Mouse (Mus musculus) hindbrain, embryonic 16.5 days (tissue): ENCODE results near the gene Myh7b. TPM values are rescaled to one million over a fixed set of nuclear protein-coding genes. Genes with fewer than 3 reads are reported as not detected.

Experiments
- ATAC-seq: fragments of 200-750 bp; cut with Nextera tagmentation; 2 replicates; pipeline ENCODE4 v1.8.0; 2017; ENCODE audit warnings: moderate TSS enrichment, moderate library complexity
- H3K27ac ChIP-seq: fragments of 300-500 bp; sonication (generic); 2 replicates; pipeline ENCODE4 v1.5.1; 2014; ENCODE audit warnings: low read depth, mild to moderate bottlenecking, control low read depth, low read length, moderate library complexity
- H3K27me3 ChIP-seq: fragments of 300-500 bp; sonication (generic); replicated peaks from 2 replicates; pipeline ENCODE4 v1.6.1; 2014; ENCODE audit warnings: low read length; ENCODE audit not compliant: control insufficient read depth, insufficient read depth
- H3K36me3 ChIP-seq: fragments of 300-500 bp; sonication (generic); 2 replicates; pipeline ENCODE4 v1.6.1; 2014; ENCODE audit warnings: mild to moderate bottlenecking, low read length, moderate library complexity, mixed read lengths; ENCODE audit not compliant: control insufficient read depth, insufficient read depth
- H3K4me1 ChIP-seq: fragments of 300-500 bp; sonication (generic); 2 replicates; pipeline ENCODE4 v1.6.1; 2014; ENCODE audit warnings: low read depth, low read length; ENCODE audit not compliant: control insufficient read depth, insufficient read depth
- H3K4me2 ChIP-seq: fragments of 300-500 bp; sonication (generic); 2 replicates; pipeline ENCODE4 v1.6.1; 2014; ENCODE audit warnings: mild to moderate bottlenecking, low read length, control low read depth, moderate library complexity
- H3K4me3 ChIP-seq: fragments of 300-500 bp; sonication (generic); 2 replicates; pipeline ENCODE4 v1.5.1; 2014; ENCODE audit warnings: mild to moderate bottlenecking, low read length, control low read depth, moderate library complexity
- H3K9ac ChIP-seq: fragments of 300-500 bp; sonication (generic); 2 replicates; pipeline ENCODE4 v1.6.1; 2014; ENCODE audit warnings: low read depth, mild to moderate bottlenecking, control low read depth, low read length, moderate library complexity
- H3K9me3 ChIP-seq: fragments of 300-500 bp; sonication (generic); 2 replicates; pipeline ENCODE4 v1.6.1; 2014; ENCODE audit warnings: mild to moderate bottlenecking, low read length, moderate library complexity; ENCODE audit not compliant: control insufficient read depth
- WGBS: fragments of 180-500 bp; shearing (Covaris S2); extraction: QIAGEN DNeasy Blood & Tissue Kit; methylation state at CpG from one replicate; pipeline ENCODE4 v1.1.7; 2014; 5-methylcytosine and 5-hydroxymethylcytosine counted together
- polyA plus RNA-seq: library from polyadenylated mRNA; unstranded; fragments of >200 nt; fragmentation: Nextera tagmentation; extraction: Ambion mirVana; gene quantifications from 2 replicates; pipeline ENCODE4 v1.2.1, GENCODE M21; 2015

Myh7b gene
- polyA plus RNA-seq, 1 experiment from 2014 or later = 1.7 TPM

- Histone ChIP-seq H3K27me3 (no peaks in the 10 kb centered on the region), H3K4me1 (no peaks in the 10 kb centered on the region), H3K4me2 (no peak overlapping the region), H3K27ac (no peak overlapping the region), H3K9ac (no peak overlapping the region), H3K4me3 (no peak overlapping the region), H3K36me3 (peaks cover 38% of the 10 kb centered on the region), H3K9me3 (no peaks in the 10 kb centered on the region)
- WGBS = 86% methylated on average over 6 of the region's 6 CpGs
- ATAC-seq = no peak
Observed at GRCm38 (mm10) chr2:155663910-155664460, 53.0 kb downstream of the Myh7b start.

- WGBS = 98% methylated on average over 8 of the region's 8 CpGs
- ATAC-seq = no peak
- Histone ChIP-seq H3K9me3 (no peaks in the 10 kb centered on the region), H3K4me3 (no peak overlapping the region), H3K27me3 (no peaks in the 10 kb centered on the region), H3K27ac (no peak overlapping the region), H3K36me3 (peaks cover 35% of the 10 kb centered on the region), H3K9ac (no peak overlapping the region), H3K4me1 (no peaks in the 10 kb centered on the region; the same call in 1 of the 2 replicates), H3K4me2 (no peak overlapping the region)
Observed at GRCm38 (mm10) chr2:155667881-155668280, 56.9 kb downstream of the Myh7b start.

GRCm38 (mm10) chr2:155668461-155668860, 57.4 kb downstream of the Myh7b start:
- Histone ChIP-seq H3K9me3 (no peaks in the 10 kb centered on the region), H3K4me3 (no peak overlapping the region), H3K4me2 (no peak overlapping the region), H3K27me3 (no peaks in the 10 kb centered on the region), H3K4me1 (no peaks in the 10 kb centered on the region; the same call in 1 of the 2 replicates), H3K36me3 (peaks cover 34% of the 10 kb centered on the region), H3K9ac (no peak overlapping the region), H3K27ac (no peak overlapping the region)
- 87% methylated on average over 4 of the region's 4 CpGs for WGBS
- ATAC-seq = no peak

GRCm38 (mm10) chr2:155671236-155671635, 60.2 kb downstream of the Myh7b start:
- Histone ChIP-seq H3K36me3 (peaks cover 13% of the 10 kb centered on the region), H3K4me3 (no peak overlapping the region), H3K9me3 (no peaks in the 10 kb centered on the region), H3K4me2 (no peak overlapping the region), H3K4me1 (no peaks in the 10 kb centered on the region; the same call in 1 of the 2 replicates), H3K9ac (no peak overlapping the region), H3K27ac (no peak overlapping the region), H3K27me3 (no peaks in the 10 kb centered on the region)
- WGBS = 75% methylated on average over 4 of the region's 4 CpGs
- ATAC-seq = no peak

GRCm38 (mm10) chr2:155673546-155673945, 62.5 kb downstream of the Myh7b start:
- Histone ChIP-seq H3K27ac (no peak overlapping the region), H3K9me3 (no peaks in the 10 kb centered on the region), H3K4me3 (no peak overlapping the region), H3K4me2 (no peak overlapping the region), H3K36me3 (peaks cover 9% of the 10 kb centered on the region; the same call in 1 of the 2 replicates), H3K27me3 (no peaks in the 10 kb centered on the region), H3K9ac (no peak overlapping the region), H3K4me1 (no peaks in the 10 kb centered on the region; the same call in 1 of the 2 replicates)
- ATAC-seq = no peak
- 33% methylated on average over 2 of the region's 2 CpGs for WGBS

GRCm38 (mm10) chr2:155675118-155675517, 64.1 kb downstream of the Myh7b start:
- Histone ChIP-seq H3K27ac (no peak overlapping the region), H3K4me3 (no peak overlapping the region), H3K9me3 (no peaks in the 10 kb centered on the region), H3K27me3 (no peaks in the 10 kb centered on the region), H3K9ac (no peak overlapping the region), H3K4me2 (no peak overlapping the region), H3K36me3 (peaks cover 9% of the 10 kb centered on the region; the same call in 1 of the 2 replicates), H3K4me1 (no peaks in the 10 kb centered on the region; the same call in 1 of the 2 replicates)
- 68% methylated on average over 4 of the region's 4 CpGs for WGBS
- no peak for ATAC-seq

- Histone ChIP-seq H3K27me3 (no peaks in the 10 kb centered on the region), H3K4me2 (no peak overlapping the region), H3K4me1 (no peaks in the 10 kb centered on the region), H3K36me3 (no peaks in the 10 kb centered on the region), H3K27ac (no peak overlapping the region), H3K9ac (no peak overlapping the region), H3K4me3 (no peak overlapping the region), H3K9me3 (no peaks in the 10 kb centered on the region)
- ATAC-seq = no peak
- 94% methylated on average over 4 of the region's 4 CpGs for WGBS
Observed at GRCm38 (mm10) chr2:155679586-155680110, 68.6 kb downstream of the Myh7b start.

- Histone ChIP-seq H3K36me3 (no peaks in the 10 kb centered on the region), H3K27ac (no peak overlapping the region), H3K27me3 (no peaks in the 10 kb centered on the region), H3K4me1 (no peaks in the 10 kb centered on the region), H3K4me2 (no peak overlapping the region), H3K4me3 (no peak overlapping the region), H3K9ac (no peak overlapping the region), H3K9me3 (no peaks in the 10 kb centered on the region)
- ATAC-seq = no peak
- 66% methylated on average over 5 of the region's 5 CpGs for WGBS
Observed at GRCm38 (mm10) chr2:155680591-155680990, 69.6 kb downstream of the Myh7b start.

GRCm38 (mm10) chr2:155681194-155681593, 70.2 kb downstream of the Myh7b start:
- Histone ChIP-seq H3K36me3 (no peaks in the 10 kb centered on the region), H3K4me3 (no peak overlapping the region), H3K4me2 (no peak overlapping the region), H3K4me1 (no peaks in the 10 kb centered on the region; the same call in 1 of the 2 replicates), H3K9ac (no peak overlapping the region), H3K27me3 (no peaks in the 10 kb centered on the region), H3K27ac (no peak overlapping the region), H3K9me3 (no peaks in the 10 kb centered on the region)
- WGBS = 71% methylated on average over 8 of the region's 8 CpGs
- ATAC-seq = no peak
